Mouse (Mus musculus) embryonic fibroblast, embryonic 13.5 days (primary cell): ENCODE measurements around the gene Clic5.

ENCODE experiments used
- CTCF ChIP-seq: IDR thresholded peaks from 2 replicates; pipeline ENCODE4 v1.5.1; 2011; ENCODE audit warnings: mild to moderate bottlenecking, control low read depth, low read length, moderate library complexity, borderline replicate concordance; ENCODE audit not compliant: insufficient read depth
- POLR2A ChIP-seq: IDR thresholded peaks from 2 replicates; pipeline ENCODE4 v1.6.1; 2011; ENCODE audit warnings: low read depth, mild to moderate bottlenecking, control low read depth, low read length, moderate library complexity

GRCm38 (mm10) chr17:44173341-44173740 lies 15.0 kb upstream of the Clic5 start:
- no peak for TF ChIP-seq CTCF
- no peak for TF ChIP-seq POLR2A
